In genomic region chr10:127668093-127669050, GRCm38 (mm10) we compare ENCODE assay signal across 8 mouse cellular contexts. TPM values are rescaled to one million over a fixed set of nuclear protein-coding genes. Genes with fewer than 3 reads are reported as not detected.
DNase-seq lines count a peak whose midpoint lies in the region; TF ChIP-seq lines count a peak whose summit lies in the region.

Nab2 (minus strand) TSS chr10:127668568.

- H3K27me3 ChIP-seq in hindbrain, embryonic 10.5 days (ENCODE audit: insufficient read depth, poor library complexity, severe bottlenecking): peaks cover 65% of the 10 kb centered on the region

- in situ Hi-C loops in ES-E14 (cut with MboI; ENCODE audit: low sequenced_read_pairs in 2 of 2, unreplicated experiment in 2 of 2): no loop called here

- peak within 1 kb of the TSS; percentile 79 for H3K27ac ChIP-seq in ES-E14 (ENCODE audit: insufficient read depth, low read depth, low read length, poor library complexity, severe bottlenecking)
- peak within 1 kb of the TSS; percentile 100 for H3K27ac ChIP-seq in brown adipose tissue, adult 24 weeks (replicated peaks; ENCODE audit: low read depth, low read length)
- peak within 1 kb of the TSS; percentile 90 for H3K27ac ChIP-seq in hindbrain, embryonic 10.5 days

- peaks cover 7% of the 10 kb centered on the region; the same call in 1 of the 2 replicates for H3K36me3 ChIP-seq in ES-E14 (ENCODE audit: control insufficient read depth, insufficient read depth, low read length, poor library complexity, severe bottlenecking)
- peaks cover 12% of the 10 kb centered on the region; the same call in 1 of the 2 replicates for H3K36me3 ChIP-seq in hindbrain, embryonic 10.5 days

- no peaks in the 10 kb centered on the region for H3K9me3 ChIP-seq in ES-E14 (ENCODE audit: control insufficient read depth, insufficient read depth, low read depth, low read length)
- no peaks in the 10 kb centered on the region for H3K9me3 ChIP-seq in hindbrain, embryonic 10.5 days

- 3% methylated on average over 40 of the region's 40 CpGs for WGBS in hindbrain, embryonic 10.5 days

- peak within 1 kb of the TSS; percentile 64 for H3K9ac ChIP-seq in ES-E14 (ENCODE audit: insufficient read depth, low read depth, low read length, poor library complexity, severe bottlenecking)

- peak within 1 kb of the TSS; percentile 53 to 79 for H3K4me3 ChIP-seq in ES-E14 (ENCODE audit: insufficient read depth in 1 of 2, low read depth in 1 of 2, low read length in 2 of 2, poor library complexity in 1 of 2, severe bottlenecking in 1 of 2)
- peak within 1 kb of the TSS; percentile 64 for H3K4me3 ChIP-seq in brown adipose tissue, adult 24 weeks (ENCODE audit: insufficient read depth, low read depth, low read length)
- peak within 1 kb of the TSS; percentile 69 for H3K4me3 ChIP-seq in hindbrain, embryonic 10.5 days

- DNase-seq in ES-E14 (ENCODE audit: low read depth, low spot score): no peak
- peak; percentile 62 for DNase-seq in forelimb bud, embryonic 11.5 days (ENCODE audit: low read depth, low spot score)
- DNase-seq in hindbrain, embryonic 10.5 days (ENCODE audit: low spot score): peak; percentile 54
- DNase-seq in layer of hippocampus, postnatal 14 days (ENCODE audit: low spot score in 2 of 2): peak; percentile 54 to 73
- peak; percentile 85 for DNase-seq in lung, postnatal 25 days (ENCODE audit: low spot score)
- DNase-seq in right cerebral cortex, adult 18-20 months: peak; percentile 90
- DNase-seq in urinary bladder, adult 2 months (ENCODE audit: low spot score): peak; percentile 65

- peaks cover 0 to 23% of the 10 kb centered on the region in 2 experiments; a peak in 1 of 4 replicates for H3K4me1 ChIP-seq in ES-E14 (ENCODE audit: control insufficient read depth in 2 of 2, insufficient read depth in 2 of 2, low read length in 2 of 2, poor library complexity in 1 of 2)
- peaks cover 3% of the 10 kb centered on the region for H3K4me1 ChIP-seq in brown adipose tissue, adult 24 weeks (ENCODE audit: control insufficient read depth, insufficient read depth, insufficient read length, low read length)
- peaks cover 61% of the 10 kb centered on the region for H3K4me1 ChIP-seq in hindbrain, embryonic 10.5 days (replicated peaks)

TF ChIP-seq in ES-E14, 5 proteins besides CTCF, POLR2A, EP300 and RAD21:
- TF ChIP-seq CHD2 (IDR thresholded peaks at IDR 0.05; ENCODE audit: low read depth, low read length): no peak; the same call in 1 of the 2 replicates
- TF ChIP-seq ZNF384 (IDR thresholded peaks at IDR 0.05; ENCODE audit: low read depth, low read length): no peak
- no peak for TF ChIP-seq MAFK (IDR thresholded peaks at IDR 0.05; ENCODE audit: insufficient read depth, low read depth, low read length)
- no peak for TF ChIP-seq ZC3H11A (IDR thresholded peaks at IDR 0.05; ENCODE audit: borderline replicate concordance, low read depth, low read length)
- TF ChIP-seq HCFC1 (IDR thresholded peaks at IDR 0.05; ENCODE audit: borderline replicate concordance, insufficient read depth, low read length): no peak

RNA-seq across cellular contexts. Expression of gene Nab2, which starts in this region (rescaled TPM):
- 10.6 and 13.8 TPM in 2 replicates for total RNA-seq in ES-E14 (2012; rRNA removed)
- polyA plus RNA-seq in brown adipose tissue, adult 24 weeks (2012; ENCODE audit: insufficient read depth, insufficient read length, missing spikeins): 4.2 and 6.3 TPM in 2 replicates
- 6.6 and 6.8 TPM in 2 replicates for polyA plus RNA-seq in hindbrain, embryonic 10.5 days (2016; fragmentation: Nextera tagmentation; extraction: Ambion mirVana)
- total RNA-seq in layer of hippocampus, postnatal 14 days (2021): 10 to 100 TPM; 33.3 to 36.9 TPM
- polyA plus RNA-seq in urinary bladder, adult 2 months (2012; rRNA removed): 27.5 and 29.1 TPM in 2 replicates
